Mouse (Mus musculus): ENCODE results near the gene Olfr357.

The Olfr357 gene

GRCm38 (mm10) chr2:36993527-36993926 is at the start of gene Olfr357:
Gene Olfr357, plus strand, starts transcription at chr2:36993827.
- DNase-seq (ENCODE audit: extremely low read depth, low read depth), result no peak

GRCm38 (mm10) chr2:36997030-36997429 is 3.4 kb downstream of the Olfr357 start:
- DNase-seq (ENCODE audit: extremely low read depth, low read depth), result no peak

GRCm38 (mm10) chr2:37009235-37009634 is 15.6 kb downstream of the Olfr357 start, which contains the start of gene Olfr358:
Gene Olfr358, minus strand, starts transcription at chr2:37009335.
- no peak for DNase-seq (ENCODE audit: extremely low read depth, low read depth)
